Mouse (Mus musculus) 3T3-L1 (cell line): ENCODE data around the gene Spata25.

Experiments used
- DNase-seq: peaks from one replicate; pipeline ENCODE4 v3.0.0-alpha.2; 2015; ENCODE audit warnings: low read depth, low spot score

Gene Spata25

GRCm38 (mm10) chr2:164805332-164805718, 23.0 kb downstream of the Spata25 start:
- DNase-seq, result no peak

- peak; percentile 99 for DNase-seq
Measured at GRCm38 (mm10) chr2:164804533-164805331, 23.6 kb downstream of the Spata25 start, which contains the start of the genes Acot8 and Zswim3. Gene Acot8, minus strand, starts transcription at chr2:164804882. Gene Zswim3, plus strand, starts transcription at chr2:164805098.

GRCm38 (mm10) chr2:164803921-164804313, 24.4 kb downstream of the Spata25 start:
- peak; percentile 38 for DNase-seq

GRCm38 (mm10) chr2:164803201-164803920, 25.0 kb downstream of the Spata25 start:
- no peak for DNase-seq

- no peak for DNase-seq
Measured at GRCm38 (mm10) chr2:164800252-164801004, 27.9 kb downstream of the Spata25 start.

GRCm38 (mm10) chr2:164798554-164798953, 29.8 kb downstream of the Spata25 start:
- peak; percentile 74 for DNase-seq

GRCm38 (mm10) chr2:164795868-164796267, 32.5 kb downstream of the Spata25 start:
- DNase-seq, result no peak

- peak; percentile 97 for DNase-seq
Measured at GRCm38 (mm10) chr2:164794293-164794692, 34.0 kb downstream of the Spata25 start.

GRCm38 (mm10) chr2:164793772-164794171, 34.6 kb downstream of the Spata25 start:
- DNase-seq, result peak; percentile 67

- DNase-seq, result peak; percentile 86
Measured at GRCm38 (mm10) chr2:164793236-164793635, 35.1 kb downstream of the Spata25 start.

GRCm38 (mm10) chr2:164792400-164793190, 35.7 kb downstream of the Spata25 start:
- DNase-seq, result no peak

- no peak for DNase-seq
Measured at GRCm38 (mm10) chr2:164791841-164792261, 36.5 kb downstream of the Spata25 start.

GRCm38 (mm10) chr2:164790451-164790850, 37.9 kb downstream of the Spata25 start:
- peak; percentile 47 for DNase-seq

GRCm38 (mm10) chr2:164788411-164788810, 39.9 kb downstream of the Spata25 start:
- no peak for DNase-seq

- no peak for DNase-seq
Measured at GRCm38 (mm10) chr2:164787779-164788178, 40.6 kb downstream of the Spata25 start.

GRCm38 (mm10) chr2:164787032-164787431, 41.3 kb downstream of the Spata25 start:
- no peak for DNase-seq

- peak; percentile 68 for DNase-seq
Measured at GRCm38 (mm10) chr2:164786388-164786885, 41.9 kb downstream of the Spata25 start.

GRCm38 (mm10) chr2:164785481-164786387, 42.6 kb downstream of the Spata25 start, which contains the start of gene Snx21:
Gene Snx21, plus strand, starts transcription at chr2:164785823.
- DNase-seq, result peak; percentile 85

GRCm38 (mm10) chr2:164784869-164785420, 43.4 kb downstream of the Spata25 start:
- no peak for DNase-seq
